Mouse (Mus musculus) cerebellum, adult 2 months (tissue): ENCODE measurements around the gene Sik3. TPM values are rescaled to one million over a fixed set of nuclear protein-coding genes. Genes with fewer than 3 reads are reported as not detected.
"Not testable (repeated sequence)": the region's sequence is repeated elsewhere in the genome, so short reads cannot be mapped to it uniquely, and the experiment has no call there.

ENCODE experiments used
- DNase-seq, 2 experiments: peaks; one replicate each; pipeline ENCODE4 v3.0.0; 2021
- H3K27ac ChIP-seq: fragments of 200-500 bp; 2 replicates; pipeline ENCODE4 v1.5.1; 2012; ENCODE audit warnings: low read length, control low read depth, inconsistent platforms; ENCODE audit not compliant: insufficient read depth
- H3K27me3 ChIP-seq: fragments of 200-500 bp; 2 replicates; pipeline ENCODE4 v1.6.1; 2012; ENCODE audit warnings: inconsistent platforms, mild to moderate bottlenecking, low read length, moderate library complexity; ENCODE audit not compliant: control insufficient read depth, insufficient read depth
- H3K4me1 ChIP-seq: fragments of 200-500 bp; 2 replicates; pipeline ENCODE4 v1.6.1; 2011; ENCODE audit warnings: low read length; ENCODE audit not compliant: control insufficient read depth, insufficient read depth
- H3K4me3 ChIP-seq: fragments of 200-500 bp; replicated peaks from 2 replicates; pipeline ENCODE3; 2011; ENCODE audit warnings: mild to moderate bottlenecking, low read depth, low read length, control low read depth; ENCODE audit not compliant: insufficient read depth
- CTCF ChIP-seq: fragments of 200-500 bp; IDR thresholded peaks from 2 replicates; pipeline ENCODE4 v1.5.1; 2011; ENCODE audit warnings: low read depth, mild to moderate bottlenecking, control low read depth, low read length, moderate library complexity, borderline replicate concordance; ENCODE audit not compliant: insufficient read depth
- POLR2A ChIP-seq: fragments of 200-500 bp; IDR thresholded peaks from 2 replicates; pipeline ENCODE4 v1.6.1; 2011; ENCODE audit warnings: low read length, control low read depth, borderline replicate concordance; ENCODE audit not compliant: insufficient read depth
- WGBS: fragments of 180-500 bp; shearing (Covaris S2); methylation state at CpG from one replicate; pipeline ENCODE4 v1.1.7; 2018; 5-methylcytosine and 5-hydroxymethylcytosine counted together
- polyA plus RNA-seq: library from polyadenylated mRNA; depleted of rRNA; stranded (reverse); fragments of >200 nt; gene quantifications from 2 replicates; pipeline ENCODE4 v1.2.3, GENCODE M21; 2012

Gene Sik3
- polyA plus RNA-seq, 1 experiment = 69.1 TPM

DNA sequence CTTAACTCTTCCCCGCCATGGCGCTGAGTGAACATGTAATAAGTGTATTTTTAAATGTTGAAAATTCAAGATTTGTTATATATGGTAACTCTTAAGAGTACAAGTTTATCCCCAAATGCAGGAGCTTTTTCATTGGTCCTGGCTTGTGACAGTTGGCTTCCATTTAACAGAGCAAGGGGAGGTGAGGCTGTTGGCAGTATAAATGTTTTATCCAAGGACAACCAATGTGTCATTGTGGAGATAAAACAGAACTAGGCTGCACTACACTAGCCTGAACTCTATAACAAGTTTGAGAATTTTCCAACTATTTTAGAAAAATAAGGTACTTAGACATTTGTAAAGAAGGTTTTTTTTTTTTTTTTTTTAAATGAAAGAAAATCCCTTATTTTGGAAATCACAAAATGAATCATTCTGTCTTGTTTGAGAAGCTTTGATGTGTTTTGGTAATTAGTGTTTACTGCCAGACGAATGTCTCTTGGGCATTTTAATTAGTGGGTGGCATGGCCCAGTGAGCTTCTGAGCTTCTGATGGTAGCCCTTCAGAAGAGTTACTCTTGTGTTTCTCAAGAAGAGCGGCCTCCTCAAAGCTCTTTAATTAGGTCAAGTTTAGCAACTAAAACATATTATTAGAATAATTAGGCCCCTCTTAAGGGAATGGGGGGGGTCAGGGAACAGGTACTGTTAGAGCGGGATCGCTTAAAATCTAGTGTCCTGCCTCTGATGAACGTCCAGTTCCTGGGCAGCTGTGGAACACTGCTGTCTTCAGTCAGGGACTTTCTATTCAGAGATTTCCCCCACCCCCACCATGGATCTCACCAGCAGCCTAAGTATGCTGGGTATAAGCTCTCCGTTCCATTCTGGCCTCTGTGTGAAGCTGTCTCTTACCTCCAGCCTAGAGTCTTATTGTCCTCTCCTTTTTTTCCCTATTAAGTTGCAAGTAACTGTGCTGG is 139.7 kb downstream of the Sik3 start:
- WGBS = 77% methylated on average over 8 of the region's 8 CpGs
- H3K4me3 ChIP-seq = no peak overlapping the region
- H3K4me1 ChIP-seq = peaks cover 28% of the 10 kb centered on the region
- no peak for DNase-seq
- no peaks in the 10 kb centered on the region for H3K27me3 ChIP-seq
- H3K27ac ChIP-seq = no peak overlapping the region
- TF ChIP-seq CTCF = no peak
- no peak for TF ChIP-seq POLR2A

DNA sequence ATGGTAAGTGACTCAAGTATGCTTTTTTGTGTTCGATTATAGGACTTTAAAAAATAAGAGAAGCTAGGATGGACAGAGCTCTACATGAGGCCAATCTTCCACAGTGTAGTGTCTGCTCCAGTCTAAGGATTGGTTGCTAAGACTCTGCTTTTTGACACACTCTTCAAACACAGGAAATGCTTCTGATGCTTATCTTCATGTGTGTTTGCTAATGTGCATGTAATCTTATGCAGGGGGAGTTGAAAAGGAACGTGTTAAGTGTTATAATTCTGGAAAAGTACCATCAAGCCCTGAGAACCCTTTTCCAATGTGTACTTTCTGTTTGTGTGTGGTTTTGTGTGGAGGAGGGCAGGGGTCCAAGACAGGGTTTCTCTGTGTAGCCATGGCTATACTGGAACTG is 141.8 kb downstream of the Sik3 start:
- no peak overlapping the region for H3K27ac ChIP-seq
- TF ChIP-seq CTCF = no peak
- no peak for TF ChIP-seq POLR2A

GRCm38 (mm10) chr9:46155026-46155425 is 142.4 kb downstream of the Sik3 start:
- no peaks in the 10 kb centered on the region for H3K27me3 ChIP-seq
- no peak overlapping the region for H3K27ac ChIP-seq
- no peak for DNase-seq
- H3K4me1 ChIP-seq = peaks cover 24% of the 10 kb centered on the region
- H3K4me3 ChIP-seq = no peak overlapping the region
- WGBS = 45% methylated on average over 4 of the region's 4 CpGs
- TF ChIP-seq CTCF = no peak
- TF ChIP-seq POLR2A = no peak

More for the DNA sequence above, 141.8 kb downstream of the Sik3 start:
- Histone ChIP-seq H3K4me1 (peaks cover 27% of the 10 kb centered on the region), H3K27me3 (no peaks in the 10 kb centered on the region), H3K4me3 (no peak overlapping the region)
- 62% methylated on average over 2 of the region's 2 CpGs for WGBS
- no peak for DNase-seq

GRCm38 (mm10) chr9:46155818-46156217 is 143.2 kb downstream of the Sik3 start:
- not testable (repeated sequence) for H3K4me3 ChIP-seq, H3K27me3 ChIP-seq, DNase-seq, H3K27ac ChIP-seq
- WGBS = 98% methylated on average over 8 of the region's 8 CpGs
- H3K4me1 ChIP-seq = peaks cover 17% of the 10 kb centered on the region

- TF ChIP-seq POLR2A = no peak
- no peak for TF ChIP-seq CTCF
- 32% methylated on average over 4 of the region's 4 CpGs for WGBS
- H3K4me3 ChIP-seq = no peak overlapping the region
- DNase-seq = no peak
- H3K27me3 ChIP-seq = no peaks in the 10 kb centered on the region
- peak overlapping the region; percentile 58; the same call in 1 of the 2 replicates for H3K27ac ChIP-seq
- peaks cover 10% of the 10 kb centered on the region for H3K4me1 ChIP-seq
Observed at GRCm38 (mm10) chr9:46156711-46157110, 144.1 kb downstream of the Sik3 start.

DNA sequence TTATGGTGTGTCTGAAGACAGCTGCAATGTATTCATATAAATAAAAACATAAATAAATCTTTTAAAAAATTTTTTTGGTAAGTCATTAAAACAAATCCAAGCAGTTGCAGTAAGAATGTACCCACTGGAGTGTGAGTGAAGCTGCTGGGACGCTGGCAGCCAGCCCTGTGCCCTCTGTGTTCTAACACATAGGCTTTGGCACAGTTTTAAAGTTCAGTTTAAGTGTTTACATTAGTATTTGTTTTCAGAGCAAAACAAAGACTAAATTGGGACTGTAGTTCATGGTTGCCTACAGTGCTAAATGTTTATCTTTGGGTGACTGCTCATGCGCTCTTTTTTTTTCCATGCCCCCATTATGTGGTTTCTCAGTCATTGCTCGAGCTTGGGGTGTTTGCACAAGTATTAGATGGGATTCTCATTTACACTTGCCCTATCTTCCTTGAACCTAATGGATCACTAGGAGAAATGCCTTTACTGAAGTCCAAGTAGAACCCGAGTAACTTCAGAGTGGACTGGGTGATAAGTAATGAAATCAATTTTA is 145.7 kb downstream of the Sik3 start:
- WGBS = 64% methylated on average over 4 of the region's 4 CpGs
- no peak overlapping the region for H3K4me3 ChIP-seq
- no peak for TF ChIP-seq CTCF
- TF ChIP-seq POLR2A = no peak
- DNase-seq = no peak
- no peak overlapping the region for H3K27ac ChIP-seq
- peaks cover 8% of the 10 kb centered on the region for H3K4me1 ChIP-seq
- no peaks in the 10 kb centered on the region for H3K27me3 ChIP-seq

DNA sequence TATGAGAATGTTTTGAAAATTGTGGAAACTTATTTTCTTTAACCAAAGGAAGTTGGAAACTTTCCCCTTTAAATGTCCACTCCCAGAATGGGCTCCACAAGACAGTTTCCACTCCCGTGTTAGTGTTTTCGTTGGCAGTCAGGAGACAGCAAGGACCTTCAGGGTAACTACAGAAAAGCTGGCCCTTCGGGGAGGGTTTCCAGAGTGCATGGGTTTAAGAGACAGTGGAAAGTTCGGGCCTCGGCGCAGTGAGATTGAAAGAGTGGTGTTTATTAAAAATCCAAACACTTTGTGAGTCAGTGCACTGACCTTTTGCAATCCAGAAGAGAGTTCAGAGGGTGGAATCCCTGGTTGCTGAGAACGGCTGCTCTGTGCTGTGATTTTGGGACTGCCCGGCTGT is 150.8 kb downstream of the Sik3 start:
- Histone ChIP-seq H3K27me3 (no peaks in the 10 kb centered on the region), H3K27ac (no peak overlapping the region), H3K4me1 (no peaks in the 10 kb centered on the region; the same call in 1 of the 2 replicates), H3K4me3 (no peak overlapping the region)
- 83% methylated on average over 8 of the region's 8 CpGs for WGBS
- DNase-seq = no peak
- TF ChIP-seq CTCF (no peak), POLR2A (no peak)

DNA sequence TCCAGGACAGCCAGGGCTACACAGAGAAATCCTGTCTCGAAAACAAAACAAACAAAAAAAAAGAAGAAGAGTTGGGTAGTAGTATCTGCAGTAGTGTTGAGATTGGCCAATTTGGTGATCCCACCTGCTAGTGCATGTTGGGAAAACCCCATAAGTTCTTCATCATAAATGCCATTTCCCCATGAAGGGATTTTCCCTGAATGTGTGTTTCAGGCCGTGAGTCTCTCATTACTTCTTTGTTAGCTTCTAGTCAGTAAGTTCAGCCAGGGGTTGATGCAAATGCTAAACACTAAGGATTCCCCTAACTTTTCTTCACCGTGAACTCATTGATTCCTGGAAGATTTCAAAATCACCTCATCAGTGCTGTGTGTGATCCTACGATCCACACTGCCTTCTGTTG is 156.2 kb downstream of the Sik3 start:
- no peak overlapping the region for H3K4me3 ChIP-seq
- no peak overlapping the region for H3K27ac ChIP-seq
- DNase-seq = no peak
- TF ChIP-seq CTCF (no peak), POLR2A (no peak)
- H3K27me3 ChIP-seq = no peaks in the 10 kb centered on the region
- 93% methylated on average over 4 of the region's 4 CpGs for WGBS
- H3K4me1 ChIP-seq = no peaks in the 10 kb centered on the region
